Mouse (Mus musculus) cortical plate, adult 2 months (tissue): ENCODE data around the gene Paqr5.

Source experiments
- CTCF ChIP-seq: fragments of 200-500 bp; IDR thresholded peaks from 2 replicates; pipeline ENCODE4 v1.5.1; 2011; ENCODE audit warnings: mild to moderate bottlenecking, control low read depth, low read length; ENCODE audit not compliant: insufficient read depth; ENCODE audit errors: extremely low read depth
- POLR2A ChIP-seq: fragments of 200-500 bp; IDR thresholded peaks from 2 replicates; pipeline ENCODE4 v1.6.1; 2011; ENCODE audit warnings: mild to moderate bottlenecking, low read length, control low read depth; ENCODE audit not compliant: insufficient read depth; ENCODE audit errors: extremely low read depth

- TF ChIP-seq CTCF, result no peak
- no peak for TF ChIP-seq POLR2A
These were observed 117.7 kb downstream of the Paqr5 start for GRCm38 (mm10) chr9:61908832-61909407.
